Mouse (Mus musculus) forebrain, embryonic 11.5 days (tissue): ENCODE results near the gene Phactr1. TPM values are rescaled to one million over a fixed set of nuclear protein-coding genes. Genes with fewer than 3 reads are reported as not detected.
A peak's percentile ranks its signal among the peaks of the same experiment; 100 is the strongest.

Experiments used
- ATAC-seq: fragments of 200-750 bp; cut with Nextera tagmentation; replicated peaks from 2 replicates; pipeline ENCODE4 v1.8.0; 2017; ENCODE audit warnings: moderate TSS enrichment; ENCODE audit not compliant: low FRiP score
- DNase-seq: peaks from one replicate; pipeline ENCODE4 v3.0.0-alpha.2; 2017; ENCODE audit warnings: low spot score
- H3K27ac ChIP-seq: fragments of 300-500 bp; sonication (generic); 2 replicates; pipeline ENCODE4 v1.5.1; 2014; ENCODE audit warnings: low read depth, low read length
- H3K27me3 ChIP-seq: fragments of 300-500 bp; sonication (generic); 2 replicates; pipeline ENCODE4 v1.6.1; 2014; ENCODE audit warnings: mild to moderate bottlenecking, low read length, mixed read lengths; ENCODE audit not compliant: control insufficient read depth, insufficient read depth
- H3K36me3 ChIP-seq: fragments of 300-500 bp; sonication (generic); 2 replicates; pipeline ENCODE4 v1.6.1; 2014; ENCODE audit warnings: mild to moderate bottlenecking, low read length, moderate library complexity, mixed read lengths; ENCODE audit not compliant: control insufficient read depth, insufficient read depth
- H3K4me1 ChIP-seq: fragments of 300-500 bp; sonication (generic); replicated peaks from 2 replicates; pipeline ENCODE4 v1.6.1; 2014; ENCODE audit warnings: low read length, mixed read lengths; ENCODE audit not compliant: control insufficient read depth, insufficient read depth
- H3K4me2 ChIP-seq: fragments of 300-500 bp; sonication (generic); 2 replicates; pipeline ENCODE4 v1.6.1; 2014; ENCODE audit warnings: low read depth, mild to moderate bottlenecking, low read length, moderate library complexity, mixed read lengths; ENCODE audit not compliant: severe bottlenecking
- H3K4me3 ChIP-seq: fragments of 300-500 bp; sonication (generic); 2 replicates; pipeline ENCODE4 v1.5.1; 2014; ENCODE audit warnings: low read depth, low read length
- H3K9ac ChIP-seq: fragments of 300-500 bp; sonication (generic); 2 replicates; pipeline ENCODE4 v1.6.1; 2014; ENCODE audit warnings: low read length
- H3K9me3 ChIP-seq: fragments of 300-500 bp; sonication (generic); 2 replicates; pipeline ENCODE4 v1.6.1; 2016; ENCODE audit warnings: low read length, mixed read lengths; ENCODE audit not compliant: control insufficient read depth
- WGBS: fragments of 180-500 bp; shearing (Covaris S2); extraction: QIAGEN DNeasy Blood & Tissue Kit; methylation state at CpG from one replicate; pipeline ENCODE4 v1.1.7; 2014; 5-methylcytosine and 5-hydroxymethylcytosine counted together
- polyA plus RNA-seq: library from polyadenylated mRNA; unstranded; fragments of >200 nt; fragmentation: Nextera tagmentation; extraction: Ambion mirVana; gene quantifications from 2 replicates; pipeline ENCODE4 v1.2.1, GENCODE M21; 2014

The Phactr1 gene
- polyA plus RNA-seq, 1 experiment from 2014 or later, result 12.4 TPM

DNA sequence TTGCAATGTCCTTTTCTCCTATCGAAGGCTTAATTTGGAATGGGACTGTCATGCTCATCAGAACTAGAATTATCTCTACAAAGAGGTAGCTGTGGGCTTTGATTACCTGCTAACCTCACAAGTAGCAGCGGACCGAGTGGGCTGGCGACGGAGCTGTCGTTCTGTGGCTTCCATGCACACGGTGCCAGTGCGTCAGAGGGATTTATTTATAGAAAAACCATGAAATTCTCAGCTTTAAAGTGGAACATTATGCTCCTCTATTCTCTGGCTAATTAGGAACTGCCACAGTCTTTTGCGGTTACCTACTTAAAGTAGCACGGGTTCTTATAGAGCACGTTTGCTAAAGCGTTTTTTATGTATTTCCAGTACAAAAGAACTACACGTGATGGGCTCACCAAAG, 101.7 kb downstream of the Phactr1 start:
- no peak overlapping the region for H3K27ac ChIP-seq
- H3K4me2 ChIP-seq, result no peak overlapping the region
- H3K9me3 ChIP-seq, result no peaks in the 10 kb centered on the region
- no peaks in the 10 kb centered on the region for H3K4me1 ChIP-seq
- no peak for DNase-seq
- no peak for ATAC-seq
- no peak overlapping the region for H3K9ac ChIP-seq
- WGBS, result 79% methylated on average over 13 of the region's 13 CpGs
- H3K27me3 ChIP-seq, result no peaks in the 10 kb centered on the region
- H3K36me3 ChIP-seq, result no peaks in the 10 kb centered on the region
- H3K4me3 ChIP-seq, result no peak overlapping the region

DNA sequence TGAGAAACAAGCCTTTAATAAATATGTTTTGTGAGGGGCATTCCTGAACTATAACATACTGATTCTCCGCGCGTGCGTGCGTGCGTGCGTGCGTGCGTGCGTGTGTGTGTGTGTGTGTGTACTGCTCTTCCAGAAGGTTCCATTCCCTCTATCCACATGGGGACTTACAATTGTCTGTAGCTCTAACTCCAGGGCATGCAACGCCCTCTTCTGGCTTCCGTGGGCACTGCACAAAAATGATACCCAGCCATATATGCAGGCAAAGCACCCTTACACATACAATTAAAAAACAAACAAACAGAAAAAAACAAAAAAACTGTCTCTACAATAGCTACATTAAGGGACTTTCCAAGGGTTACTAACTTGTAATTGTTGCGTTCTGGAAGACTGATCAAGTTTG, 108.8 kb downstream of the Phactr1 start:
- ATAC-seq, result no peak
- Histone ChIP-seq H3K36me3 (no peaks in the 10 kb centered on the region; the same call in 1 of the 2 replicates), H3K4me2 (no peak overlapping the region), H3K27ac (no peak overlapping the region), H3K4me3 (no peak overlapping the region), H3K9ac (no peak overlapping the region), H3K9me3 (no peaks in the 10 kb centered on the region), H3K4me1 (no peaks in the 10 kb centered on the region), H3K27me3 (no peaks in the 10 kb centered on the region)
- DNase-seq, result no peak
- 89% methylated on average over 13 of the region's 13 CpGs for WGBS

DNA sequence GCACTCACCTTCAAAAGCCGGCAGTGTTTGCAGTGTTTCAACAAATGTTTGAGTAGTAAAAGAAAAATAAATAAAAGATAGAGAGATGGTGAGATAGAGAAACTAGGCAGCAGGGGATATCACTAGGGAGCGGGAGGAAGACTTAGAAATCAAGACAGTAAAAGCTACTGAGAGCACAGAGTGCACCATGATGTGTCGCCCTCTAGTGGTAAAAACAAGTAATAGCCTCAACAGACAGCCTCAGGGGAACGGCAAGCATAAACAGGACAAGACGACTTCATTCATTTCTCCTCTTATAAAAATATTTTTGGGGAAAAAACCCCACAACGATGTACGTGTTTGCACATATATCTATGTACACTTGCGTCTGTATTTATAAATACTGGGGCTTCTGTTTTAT, 111.9 kb downstream of the Phactr1 start:
- Histone ChIP-seq H3K4me2 (no peak overlapping the region), H3K4me1 (no peaks in the 10 kb centered on the region), H3K27ac (no peak overlapping the region), H3K36me3 (no peaks in the 10 kb centered on the region; the same call in 1 of the 2 replicates), H3K27me3 (no peaks in the 10 kb centered on the region), H3K9ac (no peak overlapping the region), H3K4me3 (no peak overlapping the region), H3K9me3 (no peaks in the 10 kb centered on the region)
- no peak for ATAC-seq
- 25% methylated on average over 8 of the region's 8 CpGs for WGBS
- no peak for DNase-seq

DNA sequence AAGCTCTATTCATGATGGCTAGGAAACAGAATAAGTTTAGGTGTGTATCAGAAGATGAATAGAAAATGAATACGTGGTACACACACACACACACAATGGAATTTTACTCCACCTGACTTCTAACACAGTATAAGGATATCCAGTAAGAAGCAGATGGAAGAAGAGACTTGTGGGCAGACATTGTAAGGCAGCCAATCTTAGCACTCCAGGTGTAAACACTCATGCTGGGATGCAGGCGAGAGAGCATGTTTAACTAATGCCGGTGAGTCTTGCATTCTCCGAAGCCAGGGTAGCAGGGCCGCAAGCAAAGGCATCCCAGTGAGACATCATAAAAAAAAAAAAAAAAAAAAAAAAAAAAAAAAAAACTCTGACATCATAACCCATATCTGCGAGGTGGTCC, 120.1 kb downstream of the Phactr1 start:
- DNase-seq (no peak), ATAC-seq (no peak)
- WGBS, result 90% methylated on average over 6 of the region's 6 CpGs
- Histone ChIP-seq H3K9ac (no peak overlapping the region), H3K36me3 (no peaks in the 10 kb centered on the region), H3K27ac (no peak overlapping the region), H3K4me2 (no peak overlapping the region), H3K9me3 (no peaks in the 10 kb centered on the region), H3K4me1 (no peaks in the 10 kb centered on the region), H3K4me3 (no peak overlapping the region), H3K27me3 (no peaks in the 10 kb centered on the region)

DNA sequence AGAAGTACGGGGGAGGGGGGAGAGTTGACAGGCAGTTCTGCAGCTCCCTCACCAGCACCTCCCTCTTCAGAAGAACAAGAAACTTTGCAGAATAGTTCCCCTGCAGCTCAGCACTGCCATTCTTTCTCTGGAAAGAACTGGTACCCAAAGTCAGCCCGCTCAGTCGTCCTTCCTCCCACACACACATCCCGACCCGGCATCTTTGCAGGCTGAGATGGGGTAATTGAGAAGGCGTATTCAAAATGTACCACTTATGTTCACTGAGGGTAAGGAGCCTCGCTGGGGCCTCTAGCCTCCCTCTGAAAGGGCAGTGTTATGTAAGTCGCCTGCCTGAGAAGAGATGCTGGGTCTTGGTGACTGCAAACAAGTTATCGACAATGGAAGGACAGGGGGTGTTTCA, 123.9 kb downstream of the Phactr1 start:
- DNase-seq (no peak), ATAC-seq (no peak)
- Histone ChIP-seq H3K9ac (no peak overlapping the region), H3K4me1 (no peaks in the 10 kb centered on the region), H3K27ac (no peak overlapping the region), H3K36me3 (no peaks in the 10 kb centered on the region), H3K9me3 (no peaks in the 10 kb centered on the region), H3K27me3 (no peaks in the 10 kb centered on the region), H3K4me3 (no peak overlapping the region), H3K4me2 (no peak overlapping the region)
- WGBS, result 36% methylated on average over 9 of the region's 9 CpGs

DNA sequence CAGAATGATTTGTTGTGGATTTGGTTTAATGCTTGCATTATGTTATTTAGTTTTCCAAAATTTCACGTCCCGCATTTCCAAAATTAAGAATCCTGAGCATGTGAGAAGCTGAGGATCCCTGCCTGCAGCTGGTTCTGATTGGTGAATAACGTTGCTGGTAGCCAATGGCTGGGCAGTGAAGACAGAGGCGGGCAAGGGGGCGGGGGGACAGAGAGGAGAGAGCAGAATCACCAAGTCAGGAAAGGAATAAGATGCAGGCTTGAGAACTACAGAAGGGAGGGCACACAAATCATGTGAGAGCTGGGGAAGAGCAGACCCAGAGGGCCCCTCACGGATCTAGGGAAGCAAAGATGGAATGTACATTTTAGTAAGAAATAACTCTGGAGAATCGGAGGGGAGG, 132.3 kb downstream of the Phactr1 start:
- H3K9me3 ChIP-seq, result no peaks in the 10 kb centered on the region
- WGBS, result 22% methylated on average over 7 of the region's 7 CpGs
- DNase-seq (peak; percentile 77), ATAC-seq (peak; percentile 67; the same call in 1 of the 2 replicates)
- no peaks in the 10 kb centered on the region for H3K36me3 ChIP-seq
- no peak overlapping the region for H3K27ac ChIP-seq
- no peak overlapping the region for H3K4me3 ChIP-seq
- H3K4me2 ChIP-seq, result peak overlapping the region; percentile 35
- H3K4me1 ChIP-seq, result peaks cover 6% of the 10 kb centered on the region; the same call in 1 of the 2 replicates
- no peaks in the 10 kb centered on the region for H3K27me3 ChIP-seq
- no peak overlapping the region for H3K9ac ChIP-seq

DNA sequence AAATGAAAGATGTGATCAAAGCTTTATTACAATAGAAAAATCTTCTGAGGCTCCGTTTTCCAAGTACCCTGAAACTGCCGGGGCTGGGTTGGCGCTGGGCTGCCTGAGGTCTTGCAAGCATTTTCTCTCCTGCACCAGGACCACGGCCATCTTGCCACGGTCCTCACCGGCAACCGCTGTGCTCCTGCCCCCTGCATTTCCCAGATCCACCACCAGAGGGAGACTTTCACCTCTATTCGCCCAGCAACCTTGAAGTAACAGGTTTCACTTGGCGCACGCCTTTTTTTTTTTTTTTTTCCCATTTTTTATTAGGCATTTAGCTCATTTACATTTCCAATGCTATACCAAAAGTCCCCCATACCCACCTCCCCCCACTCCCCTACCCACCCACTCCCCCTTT, 138.0 kb downstream of the Phactr1 start:
- peak; percentile 85 for DNase-seq
- Histone ChIP-seq H3K27ac (no peak overlapping the region), H3K4me1 (peaks cover 2% of the 10 kb centered on the region; the same call in 1 of the 2 replicates), H3K4me3 (no peak overlapping the region), H3K9ac (no peak overlapping the region), H3K9me3 (no peaks in the 10 kb centered on the region), H3K27me3 (no peaks in the 10 kb centered on the region), H3K36me3 (no peaks in the 10 kb centered on the region), H3K4me2 (no peak overlapping the region)
- no peak for ATAC-seq
- WGBS, result 47% methylated on average over 10 of the region's 10 CpGs

DNA sequence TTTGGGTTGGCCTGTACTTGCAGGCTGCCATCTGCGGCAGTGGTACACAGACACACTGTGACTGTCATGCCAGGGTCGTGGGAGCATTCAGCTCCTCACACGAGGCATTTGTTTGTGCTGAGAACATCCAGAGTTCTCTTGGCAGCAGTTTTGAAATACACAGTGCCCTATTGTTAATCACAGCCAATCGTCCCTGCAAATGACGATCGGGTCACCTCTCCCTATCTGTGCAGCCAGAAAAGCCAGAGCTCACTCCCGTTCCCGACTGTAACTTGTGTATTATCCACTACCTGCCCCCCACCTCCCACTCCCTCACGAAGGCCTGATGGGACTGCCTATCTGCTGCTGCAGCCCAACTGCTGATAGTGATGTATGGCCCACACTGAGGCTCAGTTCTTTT, 140.1 kb downstream of the Phactr1 start:
- no peak overlapping the region for H3K4me3 ChIP-seq
- no peak overlapping the region for H3K4me2 ChIP-seq
- H3K9ac ChIP-seq, result no peak overlapping the region
- no peaks in the 10 kb centered on the region for H3K9me3 ChIP-seq
- no peaks in the 10 kb centered on the region for H3K27me3 ChIP-seq
- DNase-seq (no peak), ATAC-seq (no peak)
- H3K27ac ChIP-seq, result no peak overlapping the region
- H3K4me1 ChIP-seq, result no peaks in the 10 kb centered on the region
- H3K36me3 ChIP-seq, result no peaks in the 10 kb centered on the region
- WGBS, result 67% methylated on average over 9 of the region's 9 CpGs

DNA sequence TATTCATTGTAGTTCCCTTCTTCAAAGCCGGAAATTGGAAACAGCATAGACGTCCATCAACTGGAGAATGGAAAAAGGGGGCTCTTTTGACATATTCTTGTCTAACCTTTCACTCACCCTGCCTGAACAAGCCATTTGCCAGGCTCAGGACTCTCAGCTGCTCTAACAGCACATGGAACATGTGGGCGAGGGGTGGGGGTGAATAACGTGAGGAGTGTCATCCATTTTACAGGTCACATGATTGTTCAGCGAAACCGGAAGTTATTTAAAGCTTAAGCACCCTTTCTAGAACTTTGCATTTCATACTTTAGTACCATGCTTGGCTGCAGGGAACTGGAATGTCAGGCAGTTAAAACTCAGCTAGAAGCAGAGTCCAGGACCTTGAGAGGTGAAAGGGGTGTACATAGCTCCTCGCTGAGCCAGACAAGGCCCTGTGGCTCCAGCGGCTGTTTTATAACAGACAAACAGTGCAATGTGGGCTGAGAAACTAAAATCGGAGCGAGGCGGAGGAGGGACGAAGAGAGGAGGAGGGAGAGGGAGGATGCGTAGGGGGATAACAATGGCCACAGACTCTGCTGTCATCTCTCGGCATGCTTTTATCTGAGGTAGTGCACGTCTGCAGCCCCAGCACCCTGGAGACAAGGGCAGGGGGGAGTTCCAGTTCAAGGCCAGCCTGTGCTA, 141.1 kb downstream of the Phactr1 start:
- Histone ChIP-seq H3K4me2 (no peak overlapping the region), H3K27ac (no peak overlapping the region), H3K9ac (no peak overlapping the region), H3K4me1 (no peaks in the 10 kb centered on the region), H3K36me3 (no peaks in the 10 kb centered on the region), H3K27me3 (no peaks in the 10 kb centered on the region), H3K4me3 (no peak overlapping the region), H3K9me3 (no peaks in the 10 kb centered on the region)
- DNase-seq (no peak), ATAC-seq (no peak)
- WGBS, result 80% methylated on average over 15 of the region's 15 CpGs
